Mouse (Mus musculus): ENCODE results near the gene Aire. TPM values are rescaled to one million over a fixed set of nuclear protein-coding genes. Genes with fewer than 3 reads are reported as not detected.

Gene Aire
- not detected in 2 replicates for polyA plus RNA-seq (2015; fragmentation: Nextera tagmentation; extraction: Ambion mirVana)

GRCm38 (mm10) chr10:78043406-78043836 is at the start of gene Aire:
Aire (minus strand) TSS chr10:78043610.
- Histone ChIP-seq H3K36me3 (ENCODE audit: control insufficient read depth, insufficient read depth) (no peaks in the 10 kb centered on the region), H3K27ac (ENCODE audit: low read length) (no peak within 1 kb of the TSS), H3K4me3 (ENCODE audit: low read depth, low read length) (no peak within 1 kb of the TSS; the same call in 1 of the 2 replicates), H3K9me3 (replicated peaks; ENCODE audit: control insufficient read depth, low read length) (no peaks in the 10 kb centered on the region), H3K4me1 (ENCODE audit: control insufficient read depth, low read depth, low read length) (no peaks in the 10 kb centered on the region; the same call in 1 of the 2 replicates), H3K4me2 (ENCODE audit: low read depth, low read length) (peak within 1 kb of the TSS; percentile 48; the same call in 1 of the 2 replicates), H3K9ac (ENCODE audit: low read depth, low read length) (no peak within 1 kb of the TSS), H3K27me3 (ENCODE audit: control insufficient read depth, insufficient read depth, low read depth, low read length) (no peaks in the 10 kb centered on the region; the same call in 1 of the 2 replicates)
- 2% methylated on average over 27 of the region's 27 CpGs for WGBS (ENCODE audit: insufficient replicate concordance)
- ATAC-seq (ENCODE audit: low read depth), result 0 out of 2 replicates have a peak, but pooled peaks have one; percentile 13

GRCm38 (mm10) chr10:78092725-78093029 is 49.3 kb upstream of the Aire start:
- Histone ChIP-seq H3K27ac (ENCODE audit: low read length) (no peak overlapping the region), H3K27me3 (ENCODE audit: control insufficient read depth, insufficient read depth, low read depth, low read length) (no peaks in the 10 kb centered on the region), H3K4me2 (ENCODE audit: low read depth, low read length) (no peak overlapping the region), H3K4me3 (ENCODE audit: low read depth, low read length) (no peak overlapping the region), H3K36me3 (ENCODE audit: control insufficient read depth, insufficient read depth) (no peaks in the 10 kb centered on the region), H3K9ac (ENCODE audit: low read depth, low read length) (no peak overlapping the region), H3K9me3 (replicated peaks; ENCODE audit: control insufficient read depth, low read length) (no peaks in the 10 kb centered on the region), H3K4me1 (ENCODE audit: control insufficient read depth, low read depth, low read length) (no peaks in the 10 kb centered on the region)
- WGBS (ENCODE audit: insufficient replicate concordance), result 76% methylated on average over 13 of the region's 13 CpGs
- ATAC-seq (ENCODE audit: low read depth), result no peak

GRCm38 (mm10) chr10:78091865-78092724 is 48.7 kb upstream of the Aire start:
- no peak overlapping the region for H3K4me3 ChIP-seq (ENCODE audit: low read depth, low read length)
- no peaks in the 10 kb centered on the region for H3K4me1 ChIP-seq (ENCODE audit: control insufficient read depth, low read depth, low read length)
- H3K36me3 ChIP-seq (ENCODE audit: control insufficient read depth, insufficient read depth), result no peaks in the 10 kb centered on the region
- H3K4me2 ChIP-seq (ENCODE audit: low read depth, low read length), result no peak overlapping the region
- no peaks in the 10 kb centered on the region for H3K27me3 ChIP-seq (ENCODE audit: control insufficient read depth, insufficient read depth, low read depth, low read length)
- WGBS (ENCODE audit: insufficient replicate concordance), result 65% methylated on average over 23 of the region's 23 CpGs
- ATAC-seq (ENCODE audit: low read depth), result no peak
- no peak overlapping the region for H3K9ac ChIP-seq (ENCODE audit: low read depth, low read length)
- no peak overlapping the region for H3K27ac ChIP-seq (ENCODE audit: low read length)
- H3K9me3 ChIP-seq (replicated peaks; ENCODE audit: control insufficient read depth, low read length), result no peaks in the 10 kb centered on the region

GRCm38 (mm10) chr10:78090706-78091491 is 47.5 kb upstream of the Aire start:
- Histone ChIP-seq H3K27ac (ENCODE audit: low read length) (no peak overlapping the region), H3K27me3 (ENCODE audit: control insufficient read depth, insufficient read depth, low read depth, low read length) (no peaks in the 10 kb centered on the region), H3K4me1 (ENCODE audit: control insufficient read depth, low read depth, low read length) (no peaks in the 10 kb centered on the region), H3K36me3 (ENCODE audit: control insufficient read depth, insufficient read depth) (no peaks in the 10 kb centered on the region), H3K9me3 (replicated peaks; ENCODE audit: control insufficient read depth, low read length) (no peaks in the 10 kb centered on the region), H3K4me3 (ENCODE audit: low read depth, low read length) (no peak overlapping the region), H3K4me2 (ENCODE audit: low read depth, low read length) (no peak overlapping the region), H3K9ac (ENCODE audit: low read depth, low read length) (no peak overlapping the region)
- WGBS (ENCODE audit: insufficient replicate concordance), result 61% methylated on average over 4 of the region's 4 CpGs
- ATAC-seq (ENCODE audit: low read depth), result no peak

- H3K36me3 ChIP-seq (ENCODE audit: control insufficient read depth, insufficient read depth), result no peaks in the 10 kb centered on the region
- no peaks in the 10 kb centered on the region for H3K9me3 ChIP-seq (replicated peaks; ENCODE audit: control insufficient read depth, low read length)
- 27% methylated on average over 6 of the region's 6 CpGs for WGBS (ENCODE audit: insufficient replicate concordance)
- H3K27ac ChIP-seq (ENCODE audit: low read length), result no peak overlapping the region
- no peaks in the 10 kb centered on the region for H3K4me1 ChIP-seq (ENCODE audit: control insufficient read depth, low read depth, low read length)
- no peak overlapping the region for H3K4me3 ChIP-seq (ENCODE audit: low read depth, low read length)
- H3K9ac ChIP-seq (ENCODE audit: low read depth, low read length), result no peak overlapping the region
- H3K27me3 ChIP-seq (ENCODE audit: control insufficient read depth, insufficient read depth, low read depth, low read length), result no peaks in the 10 kb centered on the region
- H3K4me2 ChIP-seq (ENCODE audit: low read depth, low read length), result no peak overlapping the region
- ATAC-seq (ENCODE audit: low read depth), result no peak
Measured at GRCm38 (mm10) chr10:78090246-78090645, 46.8 kb upstream of the Aire start.

GRCm38 (mm10) chr10:78087101-78087511 is 43.7 kb upstream of the Aire start:
- Histone ChIP-seq H3K4me2 (ENCODE audit: low read depth, low read length) (no peak overlapping the region), H3K4me1 (ENCODE audit: control insufficient read depth, low read depth, low read length) (no peaks in the 10 kb centered on the region), H3K9me3 (replicated peaks; ENCODE audit: control insufficient read depth, low read length) (no peaks in the 10 kb centered on the region), H3K36me3 (ENCODE audit: control insufficient read depth, insufficient read depth) (no peaks in the 10 kb centered on the region), H3K4me3 (ENCODE audit: low read depth, low read length) (no peak overlapping the region), H3K9ac (ENCODE audit: low read depth, low read length) (no peak overlapping the region), H3K27ac (ENCODE audit: low read length) (no peak overlapping the region), H3K27me3 (ENCODE audit: control insufficient read depth, insufficient read depth, low read depth, low read length) (no peaks in the 10 kb centered on the region)
- 33% methylated on average over 6 of the region's 6 CpGs for WGBS (ENCODE audit: insufficient replicate concordance)
- ATAC-seq (ENCODE audit: low read depth), result no peak; the same call in 1 of the 2 replicates

GRCm38 (mm10) chr10:78086444-78087061 is 43.1 kb upstream of the Aire start:
- H3K36me3 ChIP-seq (ENCODE audit: control insufficient read depth, insufficient read depth), result no peaks in the 10 kb centered on the region
- no peak overlapping the region for H3K4me2 ChIP-seq (ENCODE audit: low read depth, low read length)
- no peak for ATAC-seq (ENCODE audit: low read depth)
- WGBS (ENCODE audit: insufficient replicate concordance), result 31% methylated on average over 10 of the region's 10 CpGs
- no peaks in the 10 kb centered on the region for H3K27me3 ChIP-seq (ENCODE audit: control insufficient read depth, insufficient read depth, low read depth, low read length)
- no peaks in the 10 kb centered on the region for H3K4me1 ChIP-seq (ENCODE audit: control insufficient read depth, low read depth, low read length)
- H3K9ac ChIP-seq (ENCODE audit: low read depth, low read length), result no peak overlapping the region
- no peaks in the 10 kb centered on the region for H3K9me3 ChIP-seq (replicated peaks; ENCODE audit: control insufficient read depth, low read length)
- no peak overlapping the region for H3K27ac ChIP-seq (ENCODE audit: low read length)
- no peak overlapping the region for H3K4me3 ChIP-seq (ENCODE audit: low read depth, low read length)

GRCm38 (mm10) chr10:78085711-78086110 is 42.3 kb upstream of the Aire start:
- no peak overlapping the region for H3K9ac ChIP-seq (ENCODE audit: low read depth, low read length)
- 71% methylated on average over 6 of the region's 6 CpGs for WGBS (ENCODE audit: insufficient replicate concordance)
- H3K27me3 ChIP-seq (ENCODE audit: control insufficient read depth, insufficient read depth, low read depth, low read length), result no peaks in the 10 kb centered on the region
- no peak overlapping the region for H3K4me2 ChIP-seq (ENCODE audit: low read depth, low read length)
- H3K9me3 ChIP-seq (replicated peaks; ENCODE audit: control insufficient read depth, low read length), result no peaks in the 10 kb centered on the region
- ATAC-seq (ENCODE audit: low read depth), result no peak
- no peaks in the 10 kb centered on the region for H3K4me1 ChIP-seq (ENCODE audit: control insufficient read depth, low read depth, low read length)
- H3K4me3 ChIP-seq (ENCODE audit: low read depth, low read length), result no peak overlapping the region
- H3K27ac ChIP-seq (ENCODE audit: low read length), result no peak overlapping the region
- no peaks in the 10 kb centered on the region for H3K36me3 ChIP-seq (ENCODE audit: control insufficient read depth, insufficient read depth)

All from liver, embryonic 16.5 days (tissue).